Mouse (Mus musculus) spleen, postnatal 14 days (tissue): ENCODE results near the gene Enoph1.
A peak's percentile ranks its signal among the peaks of the same experiment; 100 is the strongest.

Source experiments
- DNase-seq, 2 experiments: peaks; one replicate each; pipeline ENCODE4 v3.0.0; 2021 to 2022; ENCODE audit warnings: low spot score in 2 of 2

Gene Enoph1

DNA sequence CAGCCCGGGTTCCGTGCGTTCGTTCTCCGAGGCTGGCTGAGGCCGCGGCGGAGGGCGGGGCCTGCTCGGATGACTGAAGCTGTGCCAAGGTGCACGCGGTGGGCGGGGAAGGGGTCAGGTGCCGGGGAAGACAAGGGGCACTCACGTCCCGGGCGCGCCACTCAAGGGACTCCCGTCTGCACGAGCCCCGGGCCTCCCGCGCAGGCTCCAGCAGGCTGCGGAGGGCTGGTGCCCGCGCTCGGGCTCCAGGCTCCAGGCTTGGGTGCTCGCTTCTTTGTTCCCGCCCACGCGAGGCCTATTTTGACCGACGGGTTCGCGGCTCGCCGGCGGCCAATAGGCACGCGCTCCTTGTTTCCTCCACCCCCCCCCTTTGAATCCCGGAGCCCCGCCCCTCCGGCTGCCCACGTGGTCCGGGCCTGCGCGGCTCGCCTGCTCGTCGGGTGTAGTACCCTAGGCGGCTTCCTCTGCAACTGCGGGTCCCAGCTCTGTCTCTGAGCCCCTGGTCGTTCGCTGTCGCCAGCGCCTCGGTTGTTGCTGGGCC lies at the start of gene Enoph1, which contains the start of gene Hnrnpdl:
Gene Enoph1, plus strand, starts transcription at position 384 of the 541 bp plus-strand sequence.
Gene Hnrnpdl, minus strand, starts transcription at position 63 of the 541 bp plus-strand sequence.
- peak; percentile 83 to 89 for DNase-seq

DNA sequence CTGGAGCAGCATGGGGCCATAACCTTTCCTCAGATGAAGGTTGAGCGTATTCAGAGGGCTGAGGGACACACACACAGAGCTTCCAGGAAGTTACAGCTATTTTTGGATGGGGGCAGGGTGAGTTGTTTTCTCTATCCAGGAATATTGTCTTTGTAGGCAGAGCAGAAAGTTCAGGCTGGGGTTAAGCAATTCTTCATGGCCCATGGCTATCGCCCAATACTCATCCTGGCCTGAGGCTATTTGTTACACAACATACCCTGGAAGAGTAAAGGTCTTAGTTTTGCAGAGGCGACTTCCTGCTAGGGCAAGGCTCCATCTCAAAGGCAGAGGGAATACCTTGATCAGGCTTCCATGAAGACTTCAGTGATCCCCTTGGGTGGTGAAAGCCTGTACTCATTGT lies 45.6 kb upstream of the Enoph1 start:
- no peak for DNase-seq

DNA sequence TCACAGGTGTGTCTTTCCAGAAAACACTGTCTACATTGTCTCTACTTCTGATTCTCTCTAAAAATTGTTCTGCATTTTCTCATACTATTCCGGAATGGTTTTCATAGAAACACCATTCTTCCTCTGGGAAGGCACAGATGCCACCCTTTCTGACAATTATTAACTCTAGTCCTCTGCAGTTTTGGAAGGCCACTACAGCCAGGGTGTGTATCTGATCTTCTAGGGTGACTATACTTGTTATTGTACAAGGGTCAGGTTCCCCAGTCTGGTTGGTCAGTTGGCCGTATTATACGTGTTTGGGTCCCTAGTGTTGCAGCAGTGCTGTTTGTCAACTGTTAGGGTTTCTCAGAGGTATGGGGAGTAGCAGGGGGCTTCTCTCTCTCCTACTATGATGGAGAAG lies 45.1 kb upstream of the Enoph1 start:
- no peak for DNase-seq

DNA sequence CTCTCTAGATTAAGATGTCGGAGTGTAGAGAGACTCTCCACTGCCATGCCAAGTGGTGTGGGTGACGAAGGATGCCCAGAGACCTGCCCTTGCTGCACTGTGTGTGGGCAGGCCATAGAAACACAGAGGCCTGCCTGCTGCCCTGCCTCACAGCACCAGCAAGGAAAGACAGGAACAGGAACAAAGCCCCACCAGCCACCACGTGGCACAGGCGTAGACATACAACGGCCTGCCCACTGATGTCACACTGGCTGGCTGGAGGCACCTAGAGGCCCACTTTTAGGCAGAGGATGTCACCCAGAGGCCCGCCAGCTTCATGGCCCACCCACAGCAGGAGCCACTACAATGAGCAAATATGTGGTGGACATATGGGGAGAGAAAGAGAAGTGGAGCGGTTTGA lies 39.7 kb upstream of the Enoph1 start:
- no peak for DNase-seq

DNA sequence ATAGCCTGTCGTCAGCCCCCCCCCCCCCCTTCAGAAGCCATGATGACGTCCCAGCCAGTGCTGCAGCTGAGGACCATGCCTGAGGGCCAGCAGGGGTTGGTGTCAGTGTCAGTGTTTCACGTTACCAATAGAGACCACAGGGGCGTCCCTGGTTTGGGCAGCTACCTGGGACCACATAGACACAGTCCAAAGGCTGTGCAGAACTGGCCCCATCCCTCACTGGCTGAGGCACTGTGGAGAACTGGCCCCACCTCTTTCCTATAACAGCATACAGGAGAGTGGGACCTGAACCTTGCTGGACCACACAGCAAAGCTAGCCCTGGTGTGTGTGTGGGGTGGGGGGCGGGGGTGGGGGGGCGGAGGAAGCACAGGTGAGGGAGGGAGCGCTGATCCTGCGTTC lies 39.3 kb upstream of the Enoph1 start:
- no peak for DNase-seq

DNA sequence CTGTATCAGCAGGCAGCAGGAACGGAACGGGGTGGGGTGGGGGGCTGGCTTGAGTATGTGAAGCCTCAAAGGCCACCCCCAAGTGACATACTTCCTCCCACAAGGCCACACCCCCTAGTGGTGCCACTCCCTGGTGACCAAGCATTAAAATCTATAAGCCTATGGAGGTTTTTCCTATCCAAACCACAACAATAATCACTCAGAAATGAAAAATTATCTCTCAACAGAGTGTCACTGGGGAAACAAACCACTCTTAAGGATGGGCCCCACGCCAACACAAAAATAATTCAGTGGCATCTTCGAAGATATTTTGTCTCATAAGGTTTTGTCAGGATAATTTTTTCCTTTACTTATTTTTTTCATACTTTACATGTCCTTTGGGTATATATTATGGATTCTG lies 35.9 kb upstream of the Enoph1 start:
- no peak for DNase-seq

DNA sequence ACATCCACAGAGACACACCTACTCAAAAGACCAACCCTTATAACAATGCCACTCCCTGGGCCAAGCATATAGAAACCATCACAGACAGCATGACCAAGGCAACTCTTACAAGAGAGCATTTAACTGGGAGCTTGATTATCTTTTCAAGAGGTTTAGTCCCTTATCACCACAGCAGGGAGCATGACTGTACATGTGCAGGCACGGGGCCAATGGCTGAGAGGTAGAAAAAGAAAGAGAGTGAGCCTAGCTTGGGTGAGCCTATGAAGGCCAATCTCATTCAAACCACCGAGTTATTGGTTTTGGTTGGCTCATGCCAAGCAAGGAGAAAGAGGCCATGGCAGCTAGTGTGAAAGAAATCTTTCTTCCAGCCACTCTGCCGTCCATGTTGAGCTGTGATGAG lies 34.4 kb upstream of the Enoph1 start:
- DNase-seq = no peak

GRCm38 (mm10) chr5:100005896-100006295 lies 33.9 kb upstream of the Enoph1 start:
- DNase-seq = no peak

DNA sequence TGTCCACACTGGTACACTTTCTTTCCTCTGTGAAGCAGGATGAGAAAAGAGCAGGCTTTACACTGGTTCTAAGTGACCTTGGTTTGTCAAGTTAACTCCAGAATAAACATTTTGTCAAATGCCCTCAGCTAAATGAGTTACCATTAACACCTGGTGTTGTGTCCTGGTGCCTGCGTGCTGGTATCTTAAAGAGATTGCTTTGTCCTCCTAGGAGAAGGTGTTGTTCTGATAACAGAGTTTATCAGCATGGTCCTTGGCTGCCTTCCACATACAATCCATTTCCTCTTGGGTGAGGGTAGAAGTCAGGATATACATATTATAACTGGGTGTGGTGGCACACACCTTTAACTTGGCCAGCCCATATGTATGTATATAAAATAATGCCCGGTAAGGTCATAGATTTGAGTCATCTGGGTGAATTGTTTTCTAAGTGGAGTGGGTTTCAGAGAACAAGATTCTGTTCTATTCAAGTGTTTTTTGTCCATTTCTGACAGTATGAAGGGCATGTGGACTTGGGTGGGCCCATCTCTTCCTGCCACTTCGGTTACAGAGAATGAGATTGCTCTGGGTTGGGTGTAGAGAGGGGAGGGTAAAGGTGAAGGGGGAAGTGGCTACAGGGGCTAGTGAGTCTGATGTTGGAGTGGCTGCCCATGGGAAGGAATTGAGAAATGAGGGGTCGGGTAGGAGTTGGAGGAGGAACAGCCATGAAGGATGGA lies 33.3 kb upstream of the Enoph1 start:
- DNase-seq = no peak

- DNase-seq = no peak
These were observed 32.8 kb upstream of the Enoph1 start for GRCm38 (mm10) chr5:100007040-100007375.

DNA sequence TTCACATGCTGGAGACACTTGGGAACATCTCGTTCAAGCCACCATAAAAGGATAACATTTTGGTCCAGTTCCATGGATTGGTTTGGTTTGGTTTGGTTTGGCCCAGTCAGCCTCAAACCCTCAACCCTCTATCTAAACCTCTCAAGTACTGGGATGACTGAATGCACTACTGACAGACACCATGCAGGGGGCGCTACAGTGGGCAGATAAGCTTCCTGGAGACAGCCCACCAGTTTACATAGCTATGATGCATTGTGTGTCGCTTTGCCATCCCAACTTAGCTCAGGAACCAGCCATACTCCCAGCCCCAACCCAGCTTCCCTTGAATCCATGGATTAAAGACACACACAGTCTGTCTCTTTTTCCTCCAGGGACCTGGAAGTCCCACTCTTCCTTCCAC lies 31.3 kb upstream of the Enoph1 start:
- no peak for DNase-seq

- no peak for DNase-seq
These were observed 27.2 kb upstream of the Enoph1 start for GRCm38 (mm10) chr5:100012599-100012998.

- no peak for DNase-seq
These were observed 19.7 kb upstream of the Enoph1 start for GRCm38 (mm10) chr5:100020089-100020488.

DNA sequence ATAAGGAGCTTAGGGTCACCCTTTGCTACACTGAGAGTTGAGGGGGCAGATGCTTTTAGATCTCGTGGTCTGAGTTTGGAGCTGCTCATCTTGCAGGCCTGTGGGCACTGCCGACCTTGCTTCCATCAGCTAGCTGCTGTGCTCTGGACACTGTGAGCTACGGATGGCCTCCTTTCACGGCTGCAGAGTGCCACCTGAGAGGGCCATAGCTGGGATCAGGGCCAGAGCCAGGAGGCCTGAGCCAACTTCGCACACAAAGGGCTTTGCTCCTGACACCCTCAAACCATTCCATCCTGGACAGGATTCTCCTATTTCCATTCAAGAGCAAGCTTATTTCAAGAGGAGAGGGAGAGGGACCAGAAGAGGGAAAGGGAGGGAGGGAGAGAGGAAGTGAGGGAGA lies 15.4 kb upstream of the Enoph1 start:
- no peak for DNase-seq

GRCm38 (mm10) chr5:100024868-100025267 lies 14.9 kb upstream of the Enoph1 start:
- no peak for DNase-seq

DNA sequence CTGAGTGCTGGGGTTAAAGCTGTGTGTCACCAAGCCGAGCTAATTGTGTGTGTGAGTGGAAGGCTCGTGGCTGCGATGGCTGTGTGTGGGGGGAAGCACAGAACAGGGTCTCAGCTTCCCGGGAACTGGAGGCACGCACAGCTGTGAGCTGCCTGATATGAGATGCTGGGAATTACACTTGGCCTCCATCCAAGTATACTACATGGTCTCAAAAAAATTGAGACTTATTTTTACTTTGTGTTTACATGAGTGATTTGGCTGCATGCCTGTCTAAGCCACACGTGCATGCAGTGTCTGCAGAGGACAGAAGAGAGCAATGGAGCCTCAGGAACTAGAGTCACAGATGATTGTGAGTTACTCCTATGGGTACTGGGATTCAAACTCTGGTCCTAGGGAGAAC lies 9.7 kb upstream of the Enoph1 start:
- no peak for DNase-seq

GRCm38 (mm10) chr5:100032107-100032506 lies 7.7 kb upstream of the Enoph1 start:
- no peak for DNase-seq

DNA sequence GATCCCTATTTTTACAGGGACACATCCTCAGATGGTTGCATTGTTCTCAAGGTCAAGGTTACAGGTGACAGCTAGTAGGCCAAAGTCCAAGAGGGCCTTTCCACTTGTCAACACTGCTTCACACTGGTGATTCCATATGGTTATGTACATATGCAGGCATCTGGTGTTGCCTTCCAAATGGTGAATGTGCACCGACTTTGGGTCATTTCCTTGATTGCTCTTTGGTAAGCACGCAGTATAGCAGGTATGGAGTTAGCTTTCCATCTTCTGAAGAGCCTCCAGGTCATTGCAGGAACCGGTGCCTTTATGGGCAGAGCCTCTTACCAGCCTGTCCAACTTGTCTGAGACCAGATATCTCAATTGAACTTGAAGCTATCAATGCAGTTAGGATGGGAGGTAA lies 7.1 kb upstream of the Enoph1 start:
- DNase-seq = no peak

DNA sequence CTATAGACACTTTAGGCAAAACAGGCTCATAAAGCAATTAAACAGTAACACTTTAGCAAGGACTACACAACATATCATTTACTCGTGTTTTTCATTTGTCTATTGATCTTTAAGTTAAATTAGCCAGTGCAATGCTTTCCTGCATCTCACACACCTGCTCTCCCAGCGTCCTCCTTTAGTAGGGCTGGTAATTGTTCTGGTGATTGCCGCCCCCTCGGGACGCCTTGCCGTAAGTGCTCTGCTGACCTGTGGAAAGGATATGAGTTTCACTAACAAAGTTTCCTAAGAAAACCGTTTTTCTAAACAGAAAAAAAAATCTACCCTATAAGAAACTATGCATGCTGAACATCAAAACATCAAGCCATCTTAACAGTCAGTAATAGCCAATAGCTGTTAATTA lies 3.8 kb upstream of the Enoph1 start:
- no peak for DNase-seq

DNA sequence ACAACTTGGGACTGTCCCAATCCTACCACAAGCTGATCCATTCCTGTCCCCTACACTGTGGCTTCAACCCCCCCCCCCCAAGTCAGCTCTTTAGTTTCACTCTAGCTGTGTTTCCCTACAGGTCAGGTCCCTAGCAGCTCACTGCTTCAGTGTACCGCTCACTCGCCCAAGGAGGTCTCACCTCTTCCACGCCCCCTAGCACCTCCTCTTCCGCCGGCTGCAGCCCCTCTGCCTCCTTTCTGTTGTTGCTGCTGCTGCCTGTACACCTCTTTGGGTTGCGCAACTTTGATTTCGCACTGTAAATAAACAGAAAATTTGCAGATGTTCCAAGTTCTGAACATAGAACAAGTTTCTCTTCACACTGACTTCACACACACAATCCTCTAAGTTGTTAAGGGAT lies 3.1 kb upstream of the Enoph1 start:
- no peak for DNase-seq

GRCm38 (mm10) chr5:100037965-100038713 lies 1.6 kb upstream of the Enoph1 start:
- DNase-seq = peak; percentile 85 to 88

DNA sequence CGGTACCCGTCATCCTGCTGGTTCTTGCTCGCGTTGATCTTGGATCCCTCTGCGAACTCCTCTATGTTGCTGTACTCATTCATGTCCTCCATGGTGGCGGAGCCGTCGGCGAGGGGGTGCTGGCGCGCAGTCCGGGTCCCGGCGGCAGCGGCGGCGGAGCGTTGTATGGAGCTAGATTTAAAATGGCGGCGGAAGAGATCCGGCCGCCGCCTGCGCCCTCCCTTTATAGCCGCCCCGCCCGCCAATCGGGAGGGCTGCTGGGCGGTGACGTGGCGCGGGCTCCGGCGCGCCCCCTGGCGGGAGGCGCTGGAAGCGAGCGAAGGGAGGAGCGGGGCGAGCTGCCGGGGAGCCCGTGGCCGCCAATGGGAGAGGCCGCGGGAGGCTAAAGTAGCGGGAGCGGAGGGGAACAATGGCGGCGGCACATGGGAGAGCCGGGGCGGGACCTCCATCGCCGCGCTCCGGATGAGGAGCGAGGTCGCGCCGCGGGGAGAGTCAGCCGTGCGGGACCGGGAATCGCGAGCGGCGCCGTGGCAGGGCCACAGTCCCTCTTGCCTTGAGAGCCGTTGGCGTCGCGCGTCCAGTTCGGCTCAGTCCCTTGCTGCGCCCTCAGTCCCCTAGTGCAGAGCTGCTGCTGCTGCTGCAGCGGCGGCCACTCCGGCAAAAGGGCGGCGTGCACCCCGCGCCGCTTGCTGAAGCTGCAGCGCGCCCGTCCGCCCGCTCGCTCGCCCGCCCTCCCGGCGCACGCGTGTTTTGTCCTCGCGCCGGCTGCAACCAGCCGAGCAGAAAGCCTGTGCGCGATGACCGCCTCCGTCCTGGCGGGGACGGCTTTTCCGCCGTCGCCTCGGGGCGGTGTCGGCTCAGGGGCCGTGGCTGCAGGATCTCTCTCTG lies 827 bp upstream of the Enoph1 start:
- peak; percentile 97 to 99 for DNase-seq
